Mouse (Mus musculus) midbrain, embryonic 13.5 days (tissue): ENCODE data around the gene S1pr4. TPM values are rescaled to one million over a fixed set of nuclear protein-coding genes. Genes with fewer than 3 reads are reported as not detected.

Source experiments
- ATAC-seq: fragments of 200-750 bp; cut with Nextera tagmentation; 2 replicates; pipeline ENCODE4 v1.8.0; 2017; ENCODE audit warnings: mild to moderate bottlenecking, moderate TSS enrichment, moderate library complexity
- H3K27ac ChIP-seq: fragments of 300-500 bp; sonication (generic); 2 replicates; pipeline ENCODE4 v1.5.1; 2015; ENCODE audit warnings: inconsistent platforms, mild to moderate bottlenecking, moderate library complexity
- H3K27me3 ChIP-seq: fragments of 300-500 bp; sonication (generic); 2 replicates; pipeline ENCODE4 v1.6.1; 2015; ENCODE audit warnings: mild to moderate bottlenecking, inconsistent platforms
- H3K36me3 ChIP-seq: fragments of 300-500 bp; sonication (generic); 2 replicates; pipeline ENCODE4 v1.6.1; 2015; ENCODE audit warnings: mild to moderate bottlenecking, inconsistent platforms
- H3K4me1 ChIP-seq: fragments of 300-500 bp; sonication (generic); replicated peaks from 2 replicates; pipeline ENCODE4 v1.6.1; 2015; ENCODE audit warnings: inconsistent platforms
- H3K4me2 ChIP-seq: fragments of 300-500 bp; sonication (generic); replicated peaks from 2 replicates; pipeline ENCODE4 v1.6.1; 2015; ENCODE audit warnings: moderate library complexity, mild to moderate bottlenecking, inconsistent platforms
- H3K4me3 ChIP-seq: fragments of 300-500 bp; sonication (generic); replicated peaks from 2 replicates; pipeline ENCODE4 v1.5.1; 2015; ENCODE audit warnings: mild to moderate bottlenecking, inconsistent platforms
- H3K9ac ChIP-seq: fragments of 300-500 bp; sonication (generic); replicated peaks from 2 replicates; pipeline ENCODE4 v1.6.1; 2015; ENCODE audit warnings: mild to moderate bottlenecking, inconsistent platforms
- H3K9me3 ChIP-seq: fragments of 300-500 bp; sonication (generic); 2 replicates; pipeline ENCODE4 v1.6.1; 2016; ENCODE audit warnings: mild to moderate bottlenecking, inconsistent platforms
- WGBS: fragments of 180-500 bp; shearing (Covaris S2); methylation state at CpG from one replicate; pipeline ENCODE4 v1.1.7; 2015; 5-methylcytosine and 5-hydroxymethylcytosine counted together
- polyA plus RNA-seq: library from polyadenylated mRNA; unstranded; fragments of >200 nt; fragmentation: Nextera tagmentation; extraction: Ambion mirVana; gene quantifications from 2 replicates; pipeline ENCODE4 v1.2.1, GENCODE M21; 2015

The S1pr4 gene
- polyA plus RNA-seq, 1 experiment from 2014 or later, result 0.77 TPM

- no peaks in the 10 kb centered on the region for H3K9me3 ChIP-seq
- H3K4me2 ChIP-seq, result no peak overlapping the region
- 85% methylated on average over 3 of the region's 3 CpGs for WGBS
Measured at GRCm38 (mm10) chr10:81538321-81539048, 38.6 kb upstream of the S1pr4 start.

GRCm38 (mm10) chr10:81537429-81537828 is 37.5 kb upstream of the S1pr4 start:
- no peak overlapping the region for H3K4me3 ChIP-seq
- ATAC-seq, result no peak
- H3K27me3 ChIP-seq, result no peaks in the 10 kb centered on the region
- 83% methylated on average over 2 of the region's 2 CpGs for WGBS
- peaks cover 27% of the 10 kb centered on the region for H3K4me1 ChIP-seq
- no peak overlapping the region for H3K9ac ChIP-seq
- H3K36me3 ChIP-seq, result peaks cover 43% of the 10 kb centered on the region
- no peak overlapping the region for H3K4me2 ChIP-seq
- H3K9me3 ChIP-seq, result no peaks in the 10 kb centered on the region
- H3K27ac ChIP-seq, result no peak overlapping the region

More at GRCm38 (mm10) chr10:81538321-81539048, 38.6 kb upstream of the S1pr4 start:
- Histone ChIP-seq H3K27ac (no peak overlapping the region), H3K36me3 (peaks cover 32% of the 10 kb centered on the region), H3K9ac (no peak overlapping the region), H3K4me3 (no peak overlapping the region), H3K27me3 (no peaks in the 10 kb centered on the region), H3K4me1 (peaks cover 38% of the 10 kb centered on the region)
- ATAC-seq, result no peak

DNA sequence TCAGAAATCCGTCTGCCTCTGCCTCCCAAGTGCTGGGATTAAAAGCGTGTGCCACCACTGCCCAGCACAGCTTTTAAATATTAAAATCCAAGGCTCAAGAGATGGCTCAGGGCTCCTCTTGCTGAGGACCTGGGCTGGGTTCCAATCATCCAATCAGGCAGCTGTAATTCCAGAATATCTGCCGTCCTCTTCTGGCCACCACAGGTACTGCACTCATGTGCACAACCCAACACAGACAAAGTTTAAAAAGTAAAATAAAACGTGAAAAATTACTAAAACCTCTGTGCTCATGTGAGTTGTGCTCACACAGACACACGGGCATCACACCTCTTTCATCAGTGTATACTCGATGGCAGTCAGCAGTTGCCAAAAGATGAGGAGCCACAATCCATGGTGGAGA is 36.8 kb upstream of the S1pr4 start:
- Histone ChIP-seq H3K4me3 (no peak overlapping the region), H3K27me3 (no peaks in the 10 kb centered on the region), H3K27ac (no peak overlapping the region), H3K4me2 (no peak overlapping the region), H3K9me3 (no peaks in the 10 kb centered on the region), H3K9ac (no peak overlapping the region), H3K36me3 (peaks cover 49% of the 10 kb centered on the region), H3K4me1 (peaks cover 20% of the 10 kb centered on the region)
- WGBS, result 80% methylated on average over 6 of the region's 6 CpGs
- ATAC-seq, result no peak

GRCm38 (mm10) chr10:81534826-81535225 is 34.9 kb upstream of the S1pr4 start:
- WGBS, result 69% methylated on average over 16 of the region's 16 CpGs
- no peak overlapping the region for H3K4me2 ChIP-seq
- no peak for ATAC-seq
- H3K27me3 ChIP-seq, result no peaks in the 10 kb centered on the region
- no peaks in the 10 kb centered on the region for H3K9me3 ChIP-seq
- no peak overlapping the region for H3K4me3 ChIP-seq
- no peak overlapping the region for H3K9ac ChIP-seq
- peaks cover 68% of the 10 kb centered on the region for H3K36me3 ChIP-seq
- H3K4me1 ChIP-seq, result peaks cover 10% of the 10 kb centered on the region; the same call in 1 of the 2 replicates
- H3K27ac ChIP-seq, result no peak overlapping the region

- H3K9ac ChIP-seq, result no peak overlapping the region
- H3K4me1 ChIP-seq, result no peaks in the 10 kb centered on the region
- ATAC-seq, result peak; percentile 49; the same call in 1 of the 2 replicates
- H3K27me3 ChIP-seq, result peaks cover 8% of the 10 kb centered on the region
- peaks cover 36% of the 10 kb centered on the region for H3K36me3 ChIP-seq
- no peak overlapping the region for H3K4me2 ChIP-seq
- H3K4me3 ChIP-seq, result no peak overlapping the region
- 15% methylated on average over 14 of the region's 14 CpGs for WGBS
- H3K27ac ChIP-seq, result no peak overlapping the region
- no peaks in the 10 kb centered on the region for H3K9me3 ChIP-seq
Measured at GRCm38 (mm10) chr10:81526779-81527178, 26.8 kb upstream of the S1pr4 start.

DNA sequence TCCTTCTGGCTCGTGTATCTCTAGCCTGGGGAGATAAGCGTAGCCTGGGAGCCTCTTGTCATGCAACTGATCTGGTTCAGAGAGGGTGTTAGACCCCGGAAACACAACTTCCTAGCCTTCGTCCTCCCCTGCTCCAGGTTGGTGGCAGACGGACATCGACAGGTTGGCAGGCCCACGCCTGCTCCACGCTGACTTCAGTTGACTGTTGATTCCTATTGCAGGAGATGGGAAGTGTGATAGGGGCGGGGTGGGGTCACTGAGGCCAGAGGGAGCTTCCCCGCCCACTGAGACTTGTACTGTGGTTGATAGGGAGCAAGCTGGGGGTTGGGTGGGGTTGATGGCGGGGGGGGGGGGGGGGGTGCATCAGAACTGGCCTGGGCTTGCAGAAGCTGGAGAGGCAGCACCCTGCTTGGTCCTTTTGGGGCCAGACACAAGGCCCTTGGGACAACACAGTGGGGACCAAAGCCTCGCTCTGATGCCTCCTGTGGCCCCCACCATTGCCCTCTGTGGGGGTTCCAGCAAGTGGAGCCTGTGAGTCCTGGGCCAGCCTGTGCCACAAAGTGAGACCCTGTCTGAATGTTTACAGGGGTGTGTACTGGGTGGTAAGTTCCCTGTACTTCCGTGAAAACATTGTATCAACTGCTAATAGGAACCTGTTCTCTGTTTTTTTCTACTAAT is 25.2 kb upstream of the S1pr4 start:
- WGBS, result 75% methylated on average over 11 of the region's 13 CpGs
- Histone ChIP-seq H3K9me3 (no peaks in the 10 kb centered on the region), H3K9ac (no peak overlapping the region), H3K4me3 (no peak overlapping the region), H3K4me2 (no peak overlapping the region), H3K36me3 (peaks cover 20% of the 10 kb centered on the region), H3K4me1 (no peaks in the 10 kb centered on the region), H3K27me3 (peaks cover 8% of the 10 kb centered on the region), H3K27ac (no peak overlapping the region)
- ATAC-seq, result no peak

DNA sequence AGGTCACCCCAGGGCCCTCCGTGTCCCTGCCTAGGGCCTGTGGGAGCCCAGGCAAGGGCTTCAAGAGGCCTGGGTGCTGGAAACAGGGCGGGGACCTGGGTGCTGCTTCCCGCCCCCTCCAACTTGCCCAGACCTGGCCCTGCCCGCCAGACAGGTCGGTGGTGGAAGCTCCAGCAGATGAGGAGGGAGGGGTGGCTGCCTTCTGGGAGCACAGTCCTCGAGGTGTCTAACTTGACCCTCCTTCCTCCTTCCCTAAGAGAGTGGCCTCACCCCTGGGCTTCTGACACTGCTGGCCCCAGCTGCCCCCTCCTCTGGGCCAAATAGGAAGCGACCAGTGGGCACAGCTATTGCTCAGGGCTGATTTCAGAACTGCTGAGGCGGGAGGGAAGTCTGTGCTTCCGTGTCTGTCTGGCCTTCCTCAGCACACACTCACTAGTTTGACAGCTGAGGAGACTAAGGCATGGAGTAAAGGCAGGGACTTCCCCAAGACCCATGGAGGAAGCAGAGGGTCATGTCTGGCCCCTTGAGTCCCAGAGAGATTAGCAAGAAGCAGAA is 24.2 kb upstream of the S1pr4 start, which contains the start of gene Gna15:
Gene Gna15 (minus strand): TSS at position 175 of the 555 bp plus-strand sequence.
- no peak for ATAC-seq
- H3K4me1 ChIP-seq, result no peaks in the 10 kb centered on the region
- H3K4me2 ChIP-seq, result no peak within 1 kb of the TSS
- H3K27me3 ChIP-seq, result peaks cover 8% of the 10 kb centered on the region
- H3K9ac ChIP-seq, result no peak within 1 kb of the TSS; the same call in 1 of the 2 replicates
- H3K4me3 ChIP-seq, result no peak within 1 kb of the TSS
- no peak within 1 kb of the TSS for H3K27ac ChIP-seq
- H3K9me3 ChIP-seq, result no peaks in the 10 kb centered on the region
- peaks cover 10% of the 10 kb centered on the region for H3K36me3 ChIP-seq
- WGBS, result 35% methylated on average over 9 of the region's 9 CpGs

- H3K9me3 ChIP-seq, result no peaks in the 10 kb centered on the region
- H3K36me3 ChIP-seq, result 0 out of 2 replicates have a peak, but pooled peaks cover 5% of the 10 kb centered on the region
- H3K9ac ChIP-seq, result no peak overlapping the region; the same call in 1 of the 2 replicates
- H3K4me1 ChIP-seq, result no peaks in the 10 kb centered on the region
- 21% methylated on average over 19 of the region's 19 CpGs for WGBS
- H3K4me2 ChIP-seq, result no peak overlapping the region
- no peak overlapping the region for H3K4me3 ChIP-seq
- peaks cover 8% of the 10 kb centered on the region for H3K27me3 ChIP-seq
- H3K27ac ChIP-seq, result no peak overlapping the region
- ATAC-seq, result no peak
Measured at GRCm38 (mm10) chr10:81523570-81523969, 23.6 kb upstream of the S1pr4 start.

- H3K9me3 ChIP-seq, result no peaks in the 10 kb centered on the region
- no peak for ATAC-seq
- no peak overlapping the region for H3K9ac ChIP-seq
- H3K27ac ChIP-seq, result no peak overlapping the region
- peaks cover 8% of the 10 kb centered on the region for H3K27me3 ChIP-seq
- 0 out of 2 replicates have a peak, but pooled peaks cover 4% of the 10 kb centered on the region for H3K36me3 ChIP-seq
- H3K4me2 ChIP-seq, result no peak overlapping the region
- WGBS, result 64% methylated on average over 6 of the region's 6 CpGs
- H3K4me1 ChIP-seq, result no peaks in the 10 kb centered on the region
- no peak overlapping the region for H3K4me3 ChIP-seq
Measured at GRCm38 (mm10) chr10:81523142-81523541, 23.2 kb upstream of the S1pr4 start.

GRCm38 (mm10) chr10:81519978-81520365 is 20.0 kb upstream of the S1pr4 start:
- Histone ChIP-seq H3K4me1 (no peaks in the 10 kb centered on the region), H3K27me3 (peaks cover 8% of the 10 kb centered on the region), H3K36me3 (no peaks in the 10 kb centered on the region), H3K9me3 (no peaks in the 10 kb centered on the region), H3K27ac (no peak overlapping the region), H3K4me2 (no peak overlapping the region), H3K9ac (no peak overlapping the region), H3K4me3 (no peak overlapping the region)
- no peak for ATAC-seq
- 83% methylated on average over 3 of the region's 3 CpGs for WGBS

DNA sequence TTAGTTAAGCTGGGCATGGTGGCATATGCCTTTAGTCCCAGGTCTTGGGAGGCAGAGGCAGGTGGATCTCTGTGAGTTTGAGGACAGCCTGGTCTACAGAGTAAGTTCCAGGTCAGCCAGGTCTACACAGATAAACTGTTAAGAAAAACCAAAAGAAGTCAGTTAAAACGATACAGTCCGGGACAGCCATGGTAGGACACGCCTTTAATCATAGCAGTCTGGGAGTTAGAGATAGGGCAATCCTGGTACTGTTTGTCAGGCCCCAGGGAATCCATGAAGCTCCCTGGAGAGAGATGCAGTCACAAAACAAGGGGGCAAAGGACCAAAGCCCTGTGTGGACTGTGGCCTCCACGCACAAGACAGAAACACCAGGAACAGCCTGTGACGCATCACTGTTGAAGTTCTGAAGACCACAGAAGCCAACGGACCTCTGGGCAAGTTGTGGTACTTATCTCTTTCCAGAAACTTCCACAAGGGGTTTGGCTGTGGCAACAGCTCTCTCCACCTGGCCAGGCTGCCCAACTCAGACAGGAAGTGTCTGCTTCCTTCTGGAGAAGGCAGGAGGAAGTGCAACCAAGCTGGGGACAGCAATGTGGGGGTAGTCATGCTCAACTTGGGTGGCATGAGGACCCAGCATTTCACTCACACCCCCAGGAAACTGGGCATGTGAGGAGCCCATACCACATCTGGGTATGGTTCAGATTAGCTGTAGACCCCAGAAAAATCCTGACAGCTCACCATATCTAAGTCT is 19.5 kb upstream of the S1pr4 start:
- 88% methylated on average over 6 of the region's 6 CpGs for WGBS
- Histone ChIP-seq H3K9ac (no peak overlapping the region), H3K4me1 (no peaks in the 10 kb centered on the region), H3K4me2 (no peak overlapping the region), H3K36me3 (no peaks in the 10 kb centered on the region), H3K9me3 (no peaks in the 10 kb centered on the region), H3K4me3 (no peak overlapping the region), H3K27me3 (peaks cover 7% of the 10 kb centered on the region), H3K27ac (no peak overlapping the region)
- ATAC-seq, result no peak
